Mouse (Mus musculus) left cerebral cortex, adult 9 months (tissue): ENCODE measurements at regions not wholly inside any gene's neighbourhood (a gene's known extent, or its start where the extent isn't known, plus 50 kb on each side); places are given as distances from the start of the nearest gene placed in this dataset.
"Not testable (repeated sequence)": the region's sequence is repeated elsewhere in the genome, so short reads cannot be mapped to it uniquely, and the experiment has no call there.

Experiments
- DNase-seq, 2 experiments: peaks; one replicate each; pipeline ENCODE4 v3.0.0; 2022; ENCODE audit warnings: low spot score in 2 of 2

- DNase-seq, result no peak
Measured at GRCm38 (mm10) chr8:39426770-39427169, 1248.1 kb upstream of the Adam24 start.

GRCm38 (mm10) chr8:39427402-39427801 is 1247.5 kb upstream of the Adam24 start:
- peak; percentile 22 to 39 for DNase-seq

GRCm38 (mm10) chr8:39440550-39441333 is 1234.1 kb upstream of the Adam24 start:
- no peak for DNase-seq

GRCm38 (mm10) chr8:39491139-39491538 is 1183.7 kb upstream of the Adam24 start:
- DNase-seq, result not testable (repeated sequence)

GRCm38 (mm10) chr8:39500419-39500818 is 1174.5 kb upstream of the Adam24 start:
- DNase-seq, result no peak

GRCm38 (mm10) chr8:39504261-39504660 is 1170.6 kb upstream of the Adam24 start:
- DNase-seq, result no peak

- no peak for DNase-seq
Measured at GRCm38 (mm10) chr8:39512967-39513366, 1161.9 kb upstream of the Adam24 start.
